Mouse (Mus musculus): ENCODE data around the gene Smpd4. TPM values are rescaled to one million over a fixed set of nuclear protein-coding genes. Genes with fewer than 3 reads are reported as not detected.
"Not testable (repeated sequence)": the region's sequence is repeated elsewhere in the genome, so short reads cannot be mapped to it uniquely, and the experiment has no call there.

Smpd4 gene
- total and polyA plus RNA-seq, 3 experiments, result 38.6 to 97.1 (median 55.5) TPM

GRCm38 (mm10) chr16:17611383-17611782 is 7.8 kb upstream of the Smpd4 start:
- H3K27me3 ChIP-seq (replicated peaks), result peaks cover 7% of the 10 kb centered on the region
- TF ChIP-seq SIN3A (IDR thresholded peaks at IDR 0.05; ENCODE audit: low read length), result no peak
- TF ChIP-seq ZKSCAN1 (IDR thresholded peaks at IDR 0.05; ENCODE audit: borderline replicate concordance, low read depth, low read length), result no peak
- no peak for TF ChIP-seq USF1 (IDR thresholded peaks at IDR 0.05; ENCODE audit: low read depth, low read length)
- TF ChIP-seq CTCF (conservative IDR thresholded peaks at IDR 0.05 in 1 of 2, IDR thresholded peaks at IDR 0.05 in 1 of 2; ENCODE audit: low read depth in 2 of 2, low read length in 2 of 2), result no peak
- no peak for TF ChIP-seq RCOR1 (conservative IDR thresholded peaks at IDR 0.05; ENCODE audit: low read depth, low read length)
- TF ChIP-seq CHD1 (IDR thresholded peaks at IDR 0.05; ENCODE audit: low read depth, low read length), result no peak
- no peak for TF ChIP-seq NRF1 (IDR thresholded peaks at IDR 0.05; ENCODE audit: low read depth, low read length)
- TF ChIP-seq MAZ (IDR thresholded peaks at IDR 0.05; ENCODE audit: low read depth, low read length), result no peak
- TF ChIP-seq UBTF (IDR thresholded peaks at IDR 0.05; ENCODE audit: low read depth, low read length), result no peak
- TF ChIP-seq TCF12 (IDR thresholded peaks at IDR 0.05; ENCODE audit: low read depth, low read length), result no peak
- TF ChIP-seq NELFE (IDR thresholded peaks at IDR 0.05; ENCODE audit: low read depth, low read length), result no peak
- no peak for TF ChIP-seq PAX5 (IDR thresholded peaks at IDR 0.05; ENCODE audit: low read length)
- TF ChIP-seq POLR2A (IDR thresholded peaks at IDR 0.05; ENCODE audit: low read depth, low read length), result no peak
- no peak for TF ChIP-seq HCFC1 (IDR thresholded peaks at IDR 0.05; ENCODE audit: low read depth, low read length)
- TF ChIP-seq MXI1 (IDR thresholded peaks at IDR 0.05; ENCODE audit: low read depth, low read length), result no peak
- dilution Hi-C loops (cut with MboI; ENCODE audit: extremely low pct_ligation_motif_present, extremely low pct_unique_long_range_greater_than_20kb, low sequenced_read_pairs), result no loop called here

GRCm38 (mm10) chr16:17614740-17615139 is 4.4 kb upstream of the Smpd4 start:
- H3K36me3 ChIP-seq (replicated peaks in 1 of 2; ENCODE audit: control insufficient read depth in 1 of 2, insufficient read depth in 1 of 2, low read length in 1 of 2); dilution Hi-C loops (cut with MboI; ENCODE audit: extremely low pct_ligation_motif_present, extremely low pct_unique_long_range_greater_than_20kb, low sequenced_read_pairs); H3K4me3 ChIP-seq (replicated peaks in 1 of 3; ENCODE audit: low read depth in 2 of 3, low read length in 2 of 3, poor library complexity in 1 of 3); H3K27me3 ChIP-seq (replicated peaks); H3K79me2 ChIP-seq (replicated peaks; ENCODE audit: control insufficient read depth, extremely low read depth, insufficient read depth, poor library complexity, severe bottlenecking); H3K4me1 ChIP-seq (ENCODE audit: control insufficient read depth in 1 of 2, insufficient read depth in 2 of 2); H3K9ac ChIP-seq (ENCODE audit: insufficient read depth, low read depth); H3K9me3 ChIP-seq (replicated peaks; ENCODE audit: low read length); H3K27ac ChIP-seq (ENCODE audit: insufficient read depth, low read depth); H3K4me2 ChIP-seq (ENCODE audit: insufficient read depth, low read depth, poor library complexity, severe bottlenecking): not testable (repeated sequence)
- peak; percentile 38 to 56 for TF ChIP-seq CTCF (conservative IDR thresholded peaks at IDR 0.05 in 1 of 2, IDR thresholded peaks at IDR 0.05 in 1 of 2; ENCODE audit: low read depth in 2 of 2, low read length in 2 of 2)
- TF ChIP-seq SMC3 (IDR thresholded peaks at IDR 0.05; ENCODE audit: low read depth, low read length), result peak; percentile 34; the same call in 1 of the 2 replicates
- TF ChIP-seq RAD21 (IDR thresholded peaks at IDR 0.05; ENCODE audit: low read depth, low read length), result peak; percentile 41
- in situ Hi-C loops (cut with MboI; ENCODE audit: low pct_ligation_motif_present, low pct_unique_long_range_greater_than_20kb, low sequenced_read_pairs), result loop anchor here (5.0 kb wide), 1 partner anchor 57 kb away; no protein-coding TSS in a partner anchor
- DNase-seq (ENCODE audit: extremely low read depth), result peak; percentile 30

More at GRCm38 (mm10) chr16:17611383-17611782, 7.8 kb upstream of the Smpd4 start:
- Histone ChIP-seq H3K4me3 (replicated peaks in 1 of 3; ENCODE audit: low read depth in 2 of 3, low read length in 2 of 3, poor library complexity in 1 of 3) (no peak overlapping the region), H3K9me3 (replicated peaks; ENCODE audit: low read length) (peaks cover 18% of the 10 kb centered on the region), H3K27ac (ENCODE audit: insufficient read depth, low read depth) (no peak overlapping the region), H3K79me2 (replicated peaks; ENCODE audit: control insufficient read depth, extremely low read depth, insufficient read depth, poor library complexity, severe bottlenecking) (no peaks in the 10 kb centered on the region), H3K36me3 (replicated peaks in 1 of 2; ENCODE audit: control insufficient read depth in 1 of 2, insufficient read depth in 1 of 2, low read length in 1 of 2) (no peaks in the 10 kb centered on the region), H3K4me2 (ENCODE audit: insufficient read depth, low read depth, poor library complexity, severe bottlenecking) (no peak overlapping the region), H3K4me1 (ENCODE audit: control insufficient read depth in 1 of 2, insufficient read depth in 2 of 2) (peaks cover 0 to 5% of the 10 kb centered on the region in 2 experiments; a peak in 2 of 4 replicates), H3K9ac (ENCODE audit: insufficient read depth, low read depth) (no peak overlapping the region)
- in situ Hi-C loops (cut with MboI; ENCODE audit: low pct_ligation_motif_present, low pct_unique_long_range_greater_than_20kb, low sequenced_read_pairs), result no loop called here
- DNase-seq (ENCODE audit: extremely low read depth), result no peak

Measured in CH12.LX (cell line).